Mouse (Mus musculus): ENCODE measurements around the gene Cd55b. TPM values are rescaled to one million over a fixed set of nuclear protein-coding genes. Genes with fewer than 3 reads are reported as not detected.
"Not testable (repeated sequence)": the region's sequence is repeated elsewhere in the genome, so short reads cannot be mapped to it uniquely, and the experiment has no call there.

The Cd55b gene
- polyA plus RNA-seq, 1 experiment from 2014 or later: not detected

DNA sequence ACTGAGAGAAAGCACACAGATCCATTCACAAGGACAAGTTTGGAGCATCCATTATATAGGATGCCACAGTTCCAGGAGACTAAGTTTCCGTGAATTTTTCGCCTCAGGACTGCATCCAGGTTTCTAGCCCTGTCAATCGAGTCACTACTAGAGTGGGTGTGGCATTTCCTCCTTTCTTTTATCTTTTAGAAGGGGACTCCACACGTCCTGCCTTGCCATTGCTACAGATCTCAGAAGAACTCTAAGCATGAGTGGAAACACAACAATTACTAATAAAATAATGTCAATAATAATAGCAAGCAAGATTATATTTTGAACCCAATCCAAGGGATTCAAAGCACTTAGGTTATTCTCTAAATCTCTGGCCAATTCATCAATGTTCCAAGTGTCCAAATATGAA is 8.1 kb upstream of the Cd55b start:
- no peaks in the 10 kb centered on the region for H3K9me3 ChIP-seq (ENCODE audit: control insufficient read depth, low read length)
- H3K4me1 ChIP-seq (ENCODE audit: control insufficient read depth, insufficient read depth, low read length): no peaks in the 10 kb centered on the region
- H3K36me3 ChIP-seq (ENCODE audit: control insufficient read depth, insufficient read depth, low read length): no peaks in the 10 kb centered on the region
- ATAC-seq (ENCODE audit: insufficient number of reproducible peaks, low FRiP score, low TSS enrichment, low read depth) (no peak), DNase-seq (ENCODE audit: low spot score) (no peak)
- no peak overlapping the region for H3K4me3 ChIP-seq (ENCODE audit: low read depth, low read length)
- WGBS: 78% methylated on average over 4 of the region's 4 CpGs
- H3K27me3 ChIP-seq (ENCODE audit: control insufficient read depth, insufficient read depth, low read length): no peaks in the 10 kb centered on the region
- no peak overlapping the region for H3K9ac ChIP-seq (ENCODE audit: low read length)
- H3K4me2 ChIP-seq (ENCODE audit: low read depth, severe bottlenecking): no peak overlapping the region
- H3K27ac ChIP-seq (replicated peaks; ENCODE audit: low read depth, low read length): no peak overlapping the region

DNA sequence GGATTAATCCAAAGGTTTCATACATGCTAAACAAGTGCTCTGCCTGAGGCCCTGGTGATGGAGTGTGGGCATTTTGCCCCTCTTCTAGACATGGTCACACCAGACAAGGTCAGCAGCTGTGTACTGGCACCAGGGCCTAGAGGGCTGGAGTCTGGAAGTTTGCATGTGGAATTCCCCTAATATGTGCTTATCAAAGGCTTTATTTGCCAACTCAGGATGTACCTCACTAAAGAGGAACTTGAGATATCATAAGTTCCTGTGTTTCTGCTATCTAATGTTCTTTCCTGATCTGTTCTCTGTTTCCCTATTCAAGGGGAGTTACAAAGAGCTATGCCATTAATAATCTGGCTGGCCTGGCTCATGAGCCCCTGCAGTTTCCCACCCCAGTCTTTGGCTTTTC is 5.9 kb upstream of the Cd55b start:
- not testable (repeated sequence) for H3K9me3 ChIP-seq (ENCODE audit: control insufficient read depth, low read length); ATAC-seq (ENCODE audit: insufficient number of reproducible peaks, low FRiP score, low TSS enrichment, low read depth)

DNA sequence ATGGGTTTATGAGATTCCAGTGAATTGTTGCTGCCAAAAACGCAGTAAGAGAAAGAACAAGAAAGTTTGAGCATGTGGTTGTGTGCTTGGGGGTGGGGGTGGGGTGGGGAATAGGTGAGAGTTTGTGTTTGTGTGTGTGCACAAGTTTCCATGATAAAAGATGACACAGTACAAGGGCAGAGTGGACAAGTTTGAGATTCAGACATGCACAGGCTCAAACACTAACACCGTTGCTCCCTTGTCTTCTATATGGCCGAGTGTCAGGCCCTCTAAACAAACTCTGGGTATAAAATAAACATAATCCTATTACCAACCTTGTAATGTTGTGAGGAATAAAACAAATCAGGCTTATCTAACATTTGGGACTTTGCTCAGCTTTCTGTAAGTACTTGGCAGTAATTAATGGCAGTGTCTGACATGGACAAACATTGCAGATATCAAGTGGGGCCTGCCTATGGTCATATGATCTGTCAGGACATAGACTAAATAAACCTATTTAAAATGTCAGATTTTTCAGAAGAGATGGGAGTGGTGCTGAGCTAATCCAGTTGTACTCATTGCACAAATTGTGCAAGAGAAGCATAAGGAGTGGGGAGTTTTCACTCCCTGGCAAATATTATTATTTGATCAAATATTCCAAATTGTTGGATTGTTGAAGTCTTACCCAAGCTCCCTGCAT is 4.5 kb upstream of the Cd55b start:
- DNase-seq (ENCODE audit: low spot score); ATAC-seq (ENCODE audit: insufficient number of reproducible peaks, low FRiP score, low TSS enrichment, low read depth); H3K27me3 ChIP-seq (ENCODE audit: control insufficient read depth, insufficient read depth, low read length); H3K36me3 ChIP-seq (ENCODE audit: control insufficient read depth, insufficient read depth, low read length); H3K27ac ChIP-seq (replicated peaks; ENCODE audit: low read depth, low read length); H3K4me3 ChIP-seq (ENCODE audit: low read depth, low read length); H3K9ac ChIP-seq (ENCODE audit: low read length); H3K9me3 ChIP-seq (ENCODE audit: control insufficient read depth, low read length); H3K4me2 ChIP-seq (ENCODE audit: low read depth, severe bottlenecking); H3K4me1 ChIP-seq (ENCODE audit: control insufficient read depth, insufficient read depth, low read length): not testable (repeated sequence)
- 86% methylated on average over 2 of the region's 3 CpGs for WGBS

More for the DNA sequence above, 5.9 kb upstream of the Cd55b start:
- not testable (repeated sequence) for DNase-seq (ENCODE audit: low spot score); H3K4me1 ChIP-seq (ENCODE audit: control insufficient read depth, insufficient read depth, low read length); H3K4me2 ChIP-seq (ENCODE audit: low read depth, severe bottlenecking); H3K9ac ChIP-seq (ENCODE audit: low read length); H3K4me3 ChIP-seq (ENCODE audit: low read depth, low read length); H3K36me3 ChIP-seq (ENCODE audit: control insufficient read depth, insufficient read depth, low read length); H3K27me3 ChIP-seq (ENCODE audit: control insufficient read depth, insufficient read depth, low read length); H3K27ac ChIP-seq (replicated peaks; ENCODE audit: low read depth, low read length)

DNA sequence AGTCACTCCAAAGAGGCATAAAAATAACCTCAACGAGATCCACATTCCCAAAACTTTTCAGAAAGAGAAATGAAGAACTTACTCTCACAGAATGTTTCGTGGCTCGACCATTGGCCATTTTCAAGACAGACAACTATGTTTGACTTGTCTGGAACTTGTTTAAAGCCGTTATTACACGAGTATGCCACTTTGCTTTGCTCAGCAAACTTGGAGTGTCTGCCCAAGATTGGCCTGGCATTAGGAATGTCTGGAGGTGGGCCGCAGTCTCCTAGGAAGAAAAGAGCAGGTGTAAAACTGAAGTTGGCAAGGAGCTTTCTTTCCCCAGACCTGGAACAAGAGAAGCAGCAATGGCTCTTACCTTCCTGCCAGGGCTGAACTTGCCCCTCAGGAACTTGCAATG is 776 bp downstream of the Cd55b start:
- H3K9me3 ChIP-seq (ENCODE audit: control insufficient read depth, low read length); H3K36me3 ChIP-seq (ENCODE audit: control insufficient read depth, insufficient read depth, low read length); ATAC-seq (ENCODE audit: insufficient number of reproducible peaks, low FRiP score, low TSS enrichment, low read depth); H3K4me2 ChIP-seq (ENCODE audit: low read depth, severe bottlenecking); H3K27me3 ChIP-seq (ENCODE audit: control insufficient read depth, insufficient read depth, low read length); H3K9ac ChIP-seq (ENCODE audit: low read length); H3K4me3 ChIP-seq (ENCODE audit: low read depth, low read length); H3K27ac ChIP-seq (replicated peaks; ENCODE audit: low read depth, low read length); H3K4me1 ChIP-seq (ENCODE audit: control insufficient read depth, insufficient read depth, low read length); DNase-seq (ENCODE audit: low spot score): not testable (repeated sequence)
- WGBS: no CpG with 5 or more reads among the region's 6 CpGs

- H3K9me3 ChIP-seq (ENCODE audit: control insufficient read depth, low read length); ATAC-seq (ENCODE audit: insufficient number of reproducible peaks, low FRiP score, low TSS enrichment, low read depth); DNase-seq (ENCODE audit: low spot score); H3K9ac ChIP-seq (ENCODE audit: low read length); H3K4me2 ChIP-seq (ENCODE audit: low read depth, severe bottlenecking); H3K27me3 ChIP-seq (ENCODE audit: control insufficient read depth, insufficient read depth, low read length); H3K4me3 ChIP-seq (ENCODE audit: low read depth, low read length); H3K36me3 ChIP-seq (ENCODE audit: control insufficient read depth, insufficient read depth, low read length); H3K4me1 ChIP-seq (ENCODE audit: control insufficient read depth, insufficient read depth, low read length); H3K27ac ChIP-seq (replicated peaks; ENCODE audit: low read depth, low read length): not testable (repeated sequence)
Observed at GRCm38 (mm10) chr1:130397109-130397508, 25.7 kb downstream of the Cd55b start.

- H3K9me3 ChIP-seq (ENCODE audit: control insufficient read depth, low read length); DNase-seq (ENCODE audit: low spot score); H3K4me1 ChIP-seq (ENCODE audit: control insufficient read depth, insufficient read depth, low read length); H3K27ac ChIP-seq (replicated peaks; ENCODE audit: low read depth, low read length); ATAC-seq (ENCODE audit: insufficient number of reproducible peaks, low FRiP score, low TSS enrichment, low read depth); H3K27me3 ChIP-seq (ENCODE audit: control insufficient read depth, insufficient read depth, low read length); H3K9ac ChIP-seq (ENCODE audit: low read length); H3K36me3 ChIP-seq (ENCODE audit: control insufficient read depth, insufficient read depth, low read length); H3K4me2 ChIP-seq (ENCODE audit: low read depth, severe bottlenecking); H3K4me3 ChIP-seq (ENCODE audit: low read depth, low read length): not testable (repeated sequence)
Observed at GRCm38 (mm10) chr1:130387282-130387681, 35.5 kb downstream of the Cd55b start.

DNA sequence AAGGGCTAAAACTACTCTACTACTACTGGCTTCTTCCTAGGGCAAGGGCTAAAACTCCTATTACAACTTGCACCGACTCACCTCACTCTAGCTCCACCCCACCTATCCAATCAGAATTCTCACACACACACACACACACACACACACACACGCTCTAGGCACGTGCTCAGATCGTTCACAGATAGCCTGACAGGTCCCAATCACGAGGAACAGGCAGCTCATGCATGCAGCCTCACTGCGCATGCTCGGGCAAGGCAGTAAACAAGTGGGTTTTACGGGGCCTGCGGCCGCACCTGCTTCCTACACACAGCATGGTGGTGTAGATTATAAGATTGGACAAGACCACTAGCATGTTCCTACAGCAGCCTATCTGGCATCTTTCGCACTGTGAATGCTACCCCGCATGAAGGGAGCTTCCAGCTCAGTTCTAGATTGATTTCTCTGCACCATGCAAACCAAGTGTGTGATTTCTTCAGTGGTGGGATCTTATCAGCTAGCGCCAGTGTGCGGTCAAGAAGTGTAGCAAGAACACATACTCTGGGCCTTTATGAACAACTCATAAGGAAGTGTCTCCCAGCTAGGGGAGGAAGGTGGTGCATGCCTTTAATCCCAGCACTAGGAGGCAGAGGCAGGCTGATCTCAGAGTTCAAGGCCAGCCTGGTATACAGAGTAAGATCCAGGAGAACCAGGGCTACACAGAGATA is 44.9 kb downstream of the Cd55b start:
- 86% methylated on average over 14 of the region's 14 CpGs for WGBS
- no peaks in the 10 kb centered on the region for H3K9me3 ChIP-seq (ENCODE audit: control insufficient read depth, low read length)
- no peaks in the 10 kb centered on the region for H3K36me3 ChIP-seq (ENCODE audit: control insufficient read depth, insufficient read depth, low read length)
- H3K4me3 ChIP-seq (ENCODE audit: low read depth, low read length): no peak overlapping the region
- ATAC-seq (ENCODE audit: insufficient number of reproducible peaks, low FRiP score, low TSS enrichment, low read depth): no peak
- no peak for DNase-seq (ENCODE audit: low spot score)
- H3K27me3 ChIP-seq (ENCODE audit: control insufficient read depth, insufficient read depth, low read length): no peaks in the 10 kb centered on the region
- H3K4me2 ChIP-seq (ENCODE audit: low read depth, severe bottlenecking): no peak overlapping the region
- H3K4me1 ChIP-seq (ENCODE audit: control insufficient read depth, insufficient read depth, low read length): no peaks in the 10 kb centered on the region
- H3K27ac ChIP-seq (replicated peaks; ENCODE audit: low read depth, low read length): no peak overlapping the region
- H3K9ac ChIP-seq (ENCODE audit: low read length): no peak overlapping the region

- DNase-seq (ENCODE audit: low spot score) (no peak), ATAC-seq (ENCODE audit: insufficient number of reproducible peaks, low FRiP score, low TSS enrichment, low read depth) (no peak)
- Histone ChIP-seq H3K4me3 (ENCODE audit: low read depth, low read length) (no peak overlapping the region), H3K36me3 (ENCODE audit: control insufficient read depth, insufficient read depth, low read length) (no peaks in the 10 kb centered on the region), H3K27ac (replicated peaks; ENCODE audit: low read depth, low read length) (no peak overlapping the region), H3K9ac (ENCODE audit: low read length) (no peak overlapping the region), H3K4me1 (ENCODE audit: control insufficient read depth, insufficient read depth, low read length) (no peaks in the 10 kb centered on the region), H3K4me2 (ENCODE audit: low read depth, severe bottlenecking) (no peak overlapping the region), H3K9me3 (ENCODE audit: control insufficient read depth, low read length) (no peaks in the 10 kb centered on the region), H3K27me3 (ENCODE audit: control insufficient read depth, insufficient read depth, low read length) (no peaks in the 10 kb centered on the region)
- WGBS: 80% methylated on average over 3 of the region's 3 CpGs
Observed at GRCm38 (mm10) chr1:130374173-130374785, 48.5 kb downstream of the Cd55b start.
